Mouse (Mus musculus) colon, adult 2 months (tissue): ENCODE data around the gene 9230102O04Rik. TPM values are rescaled to one million over a fixed set of nuclear protein-coding genes. Genes with fewer than 3 reads are reported as not detected.

Source experiments
- polyA plus RNA-seq: library from polyadenylated mRNA; depleted of rRNA; stranded (reverse); fragments of >200 nt; gene quantifications from 2 replicates; pipeline ENCODE4 v1.2.3, GENCODE M21; 2012; rRNA removed

9230102O04Rik gene
- not detected in 2 replicates for polyA plus RNA-seq

DNA sequence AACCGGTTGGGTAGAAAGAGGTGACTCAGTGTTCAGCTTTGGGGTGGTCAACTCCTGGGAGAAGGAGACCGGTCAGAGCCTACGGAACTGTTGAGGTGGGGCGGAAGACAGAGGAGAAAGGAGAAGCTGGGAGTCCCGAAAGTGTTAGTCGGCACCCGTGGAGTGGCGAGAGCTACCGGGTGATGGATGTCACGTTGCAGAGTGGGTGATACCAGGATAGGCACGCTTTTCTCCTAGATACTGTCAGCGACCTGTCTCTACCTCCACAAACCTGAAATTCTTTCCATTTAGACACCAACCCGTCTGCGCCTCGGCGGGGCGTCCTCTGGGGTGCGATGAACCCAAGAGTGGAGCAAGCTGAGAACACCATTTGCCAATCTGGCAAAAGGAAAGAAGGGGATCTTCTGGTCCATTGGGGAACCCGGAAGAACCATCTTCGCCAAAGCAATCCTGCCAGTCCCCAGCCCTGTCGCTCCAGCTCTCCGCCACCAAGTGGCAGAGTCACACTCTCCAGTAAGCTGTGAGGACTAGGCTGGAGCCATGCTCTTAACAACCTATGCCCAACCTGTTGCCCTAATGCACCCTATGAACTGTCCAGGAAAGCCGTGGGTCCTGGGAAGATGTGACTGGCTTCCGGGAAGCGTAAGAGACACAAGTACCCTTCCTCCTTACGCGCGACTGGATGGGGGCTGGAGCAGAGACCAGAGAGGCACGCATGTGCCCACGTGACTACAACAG, at the start of gene 9230102O04Rik:
9230102O04Rik (minus strand) TSS at position 628 of the 738 bp plus-strand sequence.

DNA sequence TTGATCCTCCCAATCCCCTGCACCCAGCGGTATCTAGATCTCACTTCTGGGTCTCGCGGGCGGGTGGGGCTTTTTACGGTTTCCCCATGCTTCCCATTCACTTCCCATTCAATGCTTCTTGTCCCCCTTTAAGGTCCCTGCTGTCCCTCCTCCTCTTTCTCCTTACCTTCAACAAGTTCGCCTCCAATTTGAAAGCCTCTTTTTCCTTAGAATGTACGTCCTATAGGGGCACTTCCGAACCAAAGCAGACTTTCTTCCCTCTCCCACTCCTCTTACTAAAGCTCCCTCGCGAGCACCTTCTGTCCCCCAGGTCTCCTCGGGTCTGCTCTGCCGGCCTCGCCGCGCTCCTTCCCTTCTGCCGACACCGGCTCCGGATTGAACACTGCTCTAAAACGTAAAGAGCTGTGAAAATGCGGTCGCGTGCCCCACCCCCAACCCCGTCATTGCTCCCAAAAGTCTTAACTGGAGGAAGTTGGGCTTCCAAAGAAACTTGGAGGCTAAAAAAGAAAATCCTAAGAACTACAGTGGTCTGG, 377 bp upstream of the 9230102O04Rik start, which contains the start of gene Gata3:
Gata3 (minus strand) TSS at position 384 of the 533 bp plus-strand sequence.

DNA sequence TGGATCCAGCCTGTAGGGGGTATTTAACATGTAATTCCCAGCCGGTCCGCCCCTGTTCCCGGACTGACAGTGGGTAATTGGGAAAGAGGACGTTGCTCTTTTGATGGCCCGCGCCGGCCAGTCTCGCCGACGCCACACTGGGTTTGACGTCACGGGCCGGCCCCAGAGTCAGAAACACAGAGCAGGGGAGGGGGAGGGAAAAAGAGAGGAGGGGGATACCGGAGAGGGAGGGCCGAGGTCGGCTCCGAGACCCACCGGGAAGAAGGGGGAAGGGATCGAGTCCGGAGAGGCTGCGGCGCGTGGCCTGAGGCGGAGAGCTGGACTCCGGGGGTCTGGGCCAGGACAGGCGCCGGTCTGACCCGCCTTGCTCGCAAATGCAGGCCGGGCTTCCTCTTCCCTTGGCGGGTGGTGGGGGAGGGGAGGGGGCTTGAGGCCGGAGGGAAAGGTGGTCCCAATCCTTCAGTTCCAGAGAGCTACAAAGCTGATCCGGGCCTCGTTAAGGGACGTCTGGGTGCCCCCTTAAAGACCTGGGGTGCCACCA, 8.2 kb downstream of the 9230102O04Rik start, which contains the start of gene 4930412O13Rik:
4930412O13Rik (plus strand) TSS at position 202 of the 541 bp plus-strand sequence.

Other genes with a start within 250 kb of the 9230102O04Rik start
- gene 4930412O13Rik, start 8.3 kb downstream of the 9230102O04Rik start, polyA plus RNA-seq: not detected in 2 replicates
- gene Gata3, start 494 bp upstream of the 9230102O04Rik start, polyA plus RNA-seq: 0.98 and 1.3 TPM in 2 replicates
- gene Taf3, start 159.1 kb upstream of the 9230102O04Rik start, polyA plus RNA-seq: 4.5 and 6.9 TPM in 2 replicates
- 258 and 291 TPM in 2 replicates for gene Atp5c1, start 191.0 kb upstream of the 9230102O04Rik start, polyA plus RNA-seq
- gene Kin, start 191.1 kb upstream of the 9230102O04Rik start, polyA plus RNA-seq: 1.6 and 1.9 TPM in 2 replicates
- gene Itih2, start 241.9 kb upstream of the 9230102O04Rik start, polyA plus RNA-seq: 2.1 and 4.0 TPM in 2 replicates